Mouse (Mus musculus): ENCODE results near the gene Dgkg. TPM values are rescaled to one million over a fixed set of nuclear protein-coding genes. Genes with fewer than 3 reads are reported as not detected.

Gene Dgkg
- polyA plus RNA-seq, 1 experiment from 2014 or later: 3.0 TPM

GRCm38 (mm10) chr16:22494815-22495214 lies 162.2 kb downstream of the Dgkg start:
- Histone ChIP-seq H3K36me3 (ENCODE audit: control insufficient read depth, insufficient read depth, low read length) (no peaks in the 10 kb centered on the region), H3K27ac (ENCODE audit: low read depth, low read length) (no peak overlapping the region), H3K9me3 (ENCODE audit: control insufficient read depth, low read length) (no peaks in the 10 kb centered on the region), H3K4me1 (ENCODE audit: control insufficient read depth, insufficient read depth, low read length) (no peaks in the 10 kb centered on the region), H3K4me2 (ENCODE audit: low read depth, low read length) (no peak overlapping the region), H3K27me3 (ENCODE audit: control insufficient read depth, insufficient read depth, low read length) (no peaks in the 10 kb centered on the region), H3K4me3 (ENCODE audit: low read depth, low read length) (no peak overlapping the region), H3K9ac (replicated peaks; ENCODE audit: low read depth, low read length) (no peak overlapping the region)
- 81% methylated on average over 5 of the region's 5 CpGs for WGBS
- no peak for ATAC-seq (ENCODE audit: low read depth)

GRCm38 (mm10) chr16:22493396-22493795 lies 163.6 kb downstream of the Dgkg start:
- no peak overlapping the region for H3K4me3 ChIP-seq (ENCODE audit: low read depth, low read length)
- H3K27ac ChIP-seq (ENCODE audit: low read depth, low read length): no peak overlapping the region
- H3K27me3 ChIP-seq (ENCODE audit: control insufficient read depth, insufficient read depth, low read length): no peaks in the 10 kb centered on the region
- H3K9me3 ChIP-seq (ENCODE audit: control insufficient read depth, low read length): no peaks in the 10 kb centered on the region
- H3K36me3 ChIP-seq (ENCODE audit: control insufficient read depth, insufficient read depth, low read length): no peaks in the 10 kb centered on the region
- no peak overlapping the region for H3K9ac ChIP-seq (replicated peaks; ENCODE audit: low read depth, low read length)
- H3K4me2 ChIP-seq (ENCODE audit: low read depth, low read length): no peak overlapping the region
- WGBS: 72% methylated on average over 4 of the region's 4 CpGs
- no peak for ATAC-seq (ENCODE audit: low read depth)
- no peaks in the 10 kb centered on the region for H3K4me1 ChIP-seq (ENCODE audit: control insufficient read depth, insufficient read depth, low read length)

GRCm38 (mm10) chr16:22491446-22492166 lies 165.4 kb downstream of the Dgkg start:
- Histone ChIP-seq H3K36me3 (ENCODE audit: control insufficient read depth, insufficient read depth, low read length) (no peaks in the 10 kb centered on the region), H3K9ac (replicated peaks; ENCODE audit: low read depth, low read length) (no peak overlapping the region), H3K27me3 (ENCODE audit: control insufficient read depth, insufficient read depth, low read length) (no peaks in the 10 kb centered on the region), H3K4me3 (ENCODE audit: low read depth, low read length) (no peak overlapping the region), H3K9me3 (ENCODE audit: control insufficient read depth, low read length) (no peaks in the 10 kb centered on the region), H3K4me2 (ENCODE audit: low read depth, low read length) (no peak overlapping the region), H3K4me1 (ENCODE audit: control insufficient read depth, insufficient read depth, low read length) (no peaks in the 10 kb centered on the region), H3K27ac (ENCODE audit: low read depth, low read length) (no peak overlapping the region)
- no peak for ATAC-seq (ENCODE audit: low read depth)
- 83% methylated on average over 9 of the region's 9 CpGs for WGBS

GRCm38 (mm10) chr16:22483900-22484299 lies 173.1 kb downstream of the Dgkg start:
- ATAC-seq (ENCODE audit: low read depth): no peak
- 79% methylated on average over 1 of the region's 1 CpGs for WGBS

GRCm38 (mm10) chr16:22479322-22479721 lies 177.7 kb downstream of the Dgkg start:
- WGBS: 94% methylated on average over 8 of the region's 8 CpGs
- ATAC-seq (ENCODE audit: low read depth): no peak

More at GRCm38 (mm10) chr16:22483900-22484299, 173.1 kb downstream of the Dgkg start:
- Histone ChIP-seq H3K36me3 (ENCODE audit: control insufficient read depth, insufficient read depth, low read length) (no peaks in the 10 kb centered on the region), H3K9ac (replicated peaks; ENCODE audit: low read depth, low read length) (no peak overlapping the region), H3K27ac (ENCODE audit: low read depth, low read length) (no peak overlapping the region), H3K4me2 (ENCODE audit: low read depth, low read length) (no peak overlapping the region), H3K27me3 (ENCODE audit: control insufficient read depth, insufficient read depth, low read length) (no peaks in the 10 kb centered on the region), H3K4me3 (ENCODE audit: low read depth, low read length) (no peak overlapping the region), H3K4me1 (ENCODE audit: control insufficient read depth, insufficient read depth, low read length) (no peaks in the 10 kb centered on the region), H3K9me3 (ENCODE audit: control insufficient read depth, low read length) (no peaks in the 10 kb centered on the region)

GRCm38 (mm10) chr16:22471728-22472127 lies 185.3 kb downstream of the Dgkg start:
- Histone ChIP-seq H3K4me3 (ENCODE audit: low read depth, low read length) (no peak overlapping the region), H3K4me1 (ENCODE audit: control insufficient read depth, insufficient read depth, low read length) (no peaks in the 10 kb centered on the region), H3K9ac (replicated peaks; ENCODE audit: low read depth, low read length) (no peak overlapping the region), H3K36me3 (ENCODE audit: control insufficient read depth, insufficient read depth, low read length) (no peaks in the 10 kb centered on the region), H3K4me2 (ENCODE audit: low read depth, low read length) (no peak overlapping the region), H3K9me3 (ENCODE audit: control insufficient read depth, low read length) (no peaks in the 10 kb centered on the region), H3K27me3 (ENCODE audit: control insufficient read depth, insufficient read depth, low read length) (no peaks in the 10 kb centered on the region), H3K27ac (ENCODE audit: low read depth, low read length) (no peak overlapping the region)
- 84% methylated on average over 2 of the region's 2 CpGs for WGBS
- ATAC-seq (ENCODE audit: low read depth): no peak

More at GRCm38 (mm10) chr16:22479322-22479721, 177.7 kb downstream of the Dgkg start:
- H3K27me3 ChIP-seq (ENCODE audit: control insufficient read depth, insufficient read depth, low read length): no peaks in the 10 kb centered on the region
- H3K36me3 ChIP-seq (ENCODE audit: control insufficient read depth, insufficient read depth, low read length): no peaks in the 10 kb centered on the region
- no peak overlapping the region for H3K4me2 ChIP-seq (ENCODE audit: low read depth, low read length)
- H3K27ac ChIP-seq (ENCODE audit: low read depth, low read length): no peak overlapping the region
- H3K9ac ChIP-seq (replicated peaks; ENCODE audit: low read depth, low read length): no peak overlapping the region
- H3K4me1 ChIP-seq (ENCODE audit: control insufficient read depth, insufficient read depth, low read length): no peaks in the 10 kb centered on the region
- H3K4me3 ChIP-seq (ENCODE audit: low read depth, low read length): no peak overlapping the region
- no peaks in the 10 kb centered on the region for H3K9me3 ChIP-seq (ENCODE audit: control insufficient read depth, low read length)

GRCm38 (mm10) chr16:22469385-22469784 lies 187.6 kb downstream of the Dgkg start:
- Histone ChIP-seq H3K27ac (ENCODE audit: low read depth, low read length) (no peak overlapping the region), H3K27me3 (ENCODE audit: control insufficient read depth, insufficient read depth, low read length) (no peaks in the 10 kb centered on the region), H3K4me2 (ENCODE audit: low read depth, low read length) (no peak overlapping the region), H3K4me1 (ENCODE audit: control insufficient read depth, insufficient read depth, low read length) (no peaks in the 10 kb centered on the region), H3K4me3 (ENCODE audit: low read depth, low read length) (no peak overlapping the region), H3K9ac (replicated peaks; ENCODE audit: low read depth, low read length) (no peak overlapping the region), H3K36me3 (ENCODE audit: control insufficient read depth, insufficient read depth, low read length) (no peaks in the 10 kb centered on the region), H3K9me3 (ENCODE audit: control insufficient read depth, low read length) (no peaks in the 10 kb centered on the region)
- ATAC-seq (ENCODE audit: low read depth): no peak
- WGBS: 89% methylated on average over 11 of the region's 11 CpGs

GRCm38 (mm10) chr16:22467111-22467510 lies 189.9 kb downstream of the Dgkg start:
- Histone ChIP-seq H3K4me2 (ENCODE audit: low read depth, low read length) (no peak overlapping the region), H3K9ac (replicated peaks; ENCODE audit: low read depth, low read length) (no peak overlapping the region), H3K27ac (ENCODE audit: low read depth, low read length) (no peak overlapping the region), H3K9me3 (ENCODE audit: control insufficient read depth, low read length) (no peaks in the 10 kb centered on the region), H3K27me3 (ENCODE audit: control insufficient read depth, insufficient read depth, low read length) (no peaks in the 10 kb centered on the region), H3K4me1 (ENCODE audit: control insufficient read depth, insufficient read depth, low read length) (no peaks in the 10 kb centered on the region), H3K4me3 (ENCODE audit: low read depth, low read length) (no peak overlapping the region), H3K36me3 (ENCODE audit: control insufficient read depth, insufficient read depth, low read length) (no peaks in the 10 kb centered on the region)
- WGBS: 95% methylated on average over 2 of the region's 2 CpGs
- ATAC-seq (ENCODE audit: low read depth): no peak

- Histone ChIP-seq H3K4me2 (ENCODE audit: low read depth, low read length) (no peak overlapping the region), H3K27me3 (ENCODE audit: control insufficient read depth, insufficient read depth, low read length) (no peaks in the 10 kb centered on the region), H3K9me3 (ENCODE audit: control insufficient read depth, low read length) (no peaks in the 10 kb centered on the region), H3K9ac (replicated peaks; ENCODE audit: low read depth, low read length) (no peak overlapping the region), H3K4me3 (ENCODE audit: low read depth, low read length) (no peak overlapping the region), H3K4me1 (ENCODE audit: control insufficient read depth, insufficient read depth, low read length) (no peaks in the 10 kb centered on the region), H3K27ac (ENCODE audit: low read depth, low read length) (no peak overlapping the region), H3K36me3 (ENCODE audit: control insufficient read depth, insufficient read depth, low read length) (no peaks in the 10 kb centered on the region)
- WGBS: 84% methylated on average over 11 of the region's 11 CpGs
- ATAC-seq (ENCODE audit: low read depth): no peak
Measured at GRCm38 (mm10) chr16:22466381-22466780, 190.6 kb downstream of the Dgkg start.

All from neural tube, embryonic 14.5 days (tissue).